ENCODE assay signal across 26 mouse cellular contexts in the genomic region with DNA sequence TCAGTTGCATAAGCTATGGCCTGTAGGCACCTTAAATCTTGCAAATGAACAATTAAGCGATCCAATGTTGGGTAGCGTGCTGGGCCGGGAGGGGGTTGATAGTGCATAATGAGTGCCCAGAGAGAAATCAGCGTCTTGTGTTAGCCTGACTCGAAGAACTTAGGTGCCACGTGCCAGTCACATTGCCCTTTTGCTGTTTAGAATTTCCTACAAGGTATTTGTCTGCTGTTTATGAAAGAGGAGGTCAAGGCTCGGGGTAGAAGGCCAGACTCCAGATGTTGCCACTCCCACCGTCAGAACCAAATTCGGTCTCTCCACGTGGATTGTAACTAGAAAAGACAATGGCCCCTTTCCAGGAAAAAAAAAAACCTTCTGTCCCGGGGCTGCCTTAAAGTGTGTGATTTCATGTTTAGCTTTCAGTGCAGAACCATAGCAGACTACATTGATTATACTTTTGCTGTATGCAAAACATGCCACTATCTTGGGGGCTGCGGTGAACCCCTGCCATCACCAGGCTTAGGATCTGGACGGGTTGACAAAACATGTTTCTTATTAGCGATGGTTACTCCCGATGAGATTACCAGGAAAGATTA. TPM values are rescaled to one million over a fixed set of nuclear protein-coding genes. Genes with fewer than 3 reads are reported as not detected.
DNase-seq lines count a peak whose midpoint lies in the region; ATAC-seq and TF ChIP-seq lines count a peak whose summit lies in the region.
"Had no signal": no experiment of that assay in that cellular context is flagged by ENCODE, and none has a peak within 500 bp of the region (broad histone marks: within the 10 kb centered on the region; RNA-seq: fewer than 3 reads in every experiment).

No protein-coding gene starts in this region.

- ATAC-seq in embryonic facial prominence, embryonic 14.5 days (ENCODE audit: low read depth) = no peak
- ATAC-seq in forebrain, postnatal 0 days = no peak
- ATAC-seq: activated CD4-positive, CD25-positive, alpha-beta regulatory T cell, adult 4 months; forebrain, embryonic 13.5 days; hindbrain, embryonic 16.5 days; inflammation-experienced regulatory T-cells, adult 6 months; intestine, postnatal 0 days; Patski had no signal

- peak; percentile 45 for DNase-seq in embryo, embryonic 10 days (ENCODE audit: low spot score)
- no peak for DNase-seq in embryo, embryonic 9.5 days (ENCODE audit: extremely low spot score)
- peak; percentile 40 for DNase-seq in embryo, embryonic 11 days
- peak; percentile 54 for DNase-seq in embryonic facial prominence, embryonic 14.5 days (ENCODE audit: low spot score)
- DNase-seq in limb, embryonic 10.5 days (ENCODE audit: low spot score) = peak; percentile 57
- no peak for DNase-seq in forebrain, postnatal 0 days
- no peak for DNase-seq in frontal cortex, postnatal 36 days (ENCODE audit: low spot score in 2 of 2)
- DNase-seq in cerebellum, postnatal 4 days (ENCODE audit: low spot score in 2 of 2) = no peak
- DNase-seq: adrenal gland, postnatal 36 days; cerebellum, adult 2 months; cerebellum, postnatal 10 days; gastrocnemius, postnatal 10 days; heart, adult 2 months; heart, postnatal 14 days; kidney, adult 8-10 months had no signal

- peaks cover 5% of the 10 kb centered on the region; the same call in 1 of the 2 replicates for H3K9me3 ChIP-seq in embryonic facial prominence, embryonic 14.5 days (ENCODE audit: control insufficient read depth, low read length)
- H3K9me3 ChIP-seq in limb, embryonic 10.5 days (replicated peaks) = no peaks in the 10 kb centered on the region
- no peaks in the 10 kb centered on the region for H3K9me3 ChIP-seq in forebrain, postnatal 0 days (ENCODE audit: low read length)
- H3K9me3 ChIP-seq: embryonic facial prominence, embryonic 15.5 days; heart, embryonic 15.5 days had no signal

- H3K36me3 ChIP-seq in embryonic facial prominence, embryonic 14.5 days (ENCODE audit: control insufficient read depth, insufficient read depth, low read length) = no peaks in the 10 kb centered on the region
- no peaks in the 10 kb centered on the region for H3K36me3 ChIP-seq in limb, embryonic 10.5 days
- no peaks in the 10 kb centered on the region for H3K36me3 ChIP-seq in forebrain, postnatal 0 days (ENCODE audit: insufficient read depth)
- H3K36me3 ChIP-seq: embryonic facial prominence, embryonic 15.5 days; heart, embryonic 15.5 days had no signal

- H3K9ac ChIP-seq in embryonic facial prominence, embryonic 14.5 days (ENCODE audit: low read depth, low read length) = no peak overlapping the region
- no peak overlapping the region for H3K9ac ChIP-seq in forebrain, postnatal 0 days
- H3K9ac ChIP-seq: embryonic facial prominence, embryonic 15.5 days; forebrain, embryonic 13.5 days; heart, embryonic 15.5 days had no signal

- H3K4me1 ChIP-seq in embryonic facial prominence, embryonic 14.5 days (ENCODE audit: control insufficient read depth, insufficient read depth, low read length) = peaks cover 14% of the 10 kb centered on the region
- H3K4me1 ChIP-seq in limb, embryonic 10.5 days = peaks cover 15% of the 10 kb centered on the region
- H3K4me1 ChIP-seq in forebrain, postnatal 0 days (ENCODE audit: insufficient read depth) = no peaks in the 10 kb centered on the region
- H3K4me1 ChIP-seq: forebrain, embryonic 13.5 days; heart, embryonic 15.5 days had no signal

- TF ChIP-seq CTCF in forebrain, postnatal 0 days (IDR thresholded peaks at IDR 0.05; ENCODE audit: low read depth) = no peak

- 35% methylated on average over 15 of the region's 15 CpGs for WGBS in embryonic facial prominence, embryonic 14.5 days
- WGBS in limb, embryonic 10.5 days = 49% methylated on average over 15 of the region's 15 CpGs
- 75% methylated on average over 15 of the region's 15 CpGs for WGBS in forebrain, postnatal 0 days

- no peaks in the 10 kb centered on the region for H3K27me3 ChIP-seq in embryonic facial prominence, embryonic 14.5 days (replicated peaks; ENCODE audit: control insufficient read depth, insufficient read depth, low read length)
- no peaks in the 10 kb centered on the region for H3K27me3 ChIP-seq in limb, embryonic 10.5 days (ENCODE audit: low read depth, poor library complexity, severe bottlenecking)
- H3K27me3 ChIP-seq in forebrain, postnatal 0 days (ENCODE audit: insufficient read depth, low read length) = no peaks in the 10 kb centered on the region
- H3K27me3 ChIP-seq: embryonic facial prominence, embryonic 15.5 days; forebrain, embryonic 13.5 days; heart, embryonic 15.5 days had no signal

- H3K4me2 ChIP-seq in embryonic facial prominence, embryonic 14.5 days (ENCODE audit: low read depth, low read length) = no peak overlapping the region
- no peak overlapping the region for H3K4me2 ChIP-seq in forebrain, postnatal 0 days (ENCODE audit: low read depth)
- H3K4me2 ChIP-seq: embryonic facial prominence, embryonic 15.5 days; forebrain, embryonic 13.5 days; heart, embryonic 11.5 days; heart, embryonic 15.5 days had no signal

- no peak overlapping the region for H3K27ac ChIP-seq in embryonic facial prominence, embryonic 14.5 days (replicated peaks; ENCODE audit: low read depth, low read length)
- peak overlapping the region; percentile 23; the same call in 1 of the 2 replicates for H3K27ac ChIP-seq in limb, embryonic 10.5 days
- H3K27ac ChIP-seq in forebrain, postnatal 0 days (ENCODE audit: low read depth, low read length) = no peak overlapping the region
- H3K27ac ChIP-seq: embryonic facial prominence, embryonic 15.5 days; forebrain, embryonic 13.5 days; heart, adult 2 months; heart, embryonic 15.5 days had no signal

- no peak overlapping the region for H3K4me3 ChIP-seq in embryonic facial prominence, embryonic 14.5 days (ENCODE audit: low read depth, low read length)
- H3K4me3 ChIP-seq in limb, embryonic 10.5 days = no peak overlapping the region
- no peak overlapping the region for H3K4me3 ChIP-seq in forebrain, postnatal 0 days (ENCODE audit: low read depth, low read length)
- H3K4me3 ChIP-seq: embryonic facial prominence, embryonic 15.5 days; forebrain, embryonic 13.5 days; heart, adult 2 months; heart, embryonic 15.5 days had no signal

RNA-seq across cellular contexts. Expression of a gene that starts 11.0 kb away (rescaled TPM):
- 605 and 677 TPM in 2 replicates for polyA plus RNA-seq in embryonic facial prominence, embryonic 14.5 days (2014; fragmentation: Nextera tagmentation; extraction: Ambion mirVana)
- polyA plus RNA-seq in limb, embryonic 10.5 days (2016; fragmentation: Nextera tagmentation; extraction: Ambion mirVana) = 63.6 and 92.5 TPM in 2 replicates
- 13.8 and 26.3 TPM in 2 replicates for total RNA-seq in forebrain, postnatal 0 days (2014; rRNA removed)
- polyA plus RNA-seq in forebrain, postnatal 0 days (2015; fragmentation: Nextera tagmentation; extraction: Ambion mirVana) = 20.1 and 24.2 TPM in 2 replicates
- total RNA-seq: common myeloid progenitor, adult 5-6 weeks; MEL had no signal

Comparison
In these comparisons a context has a peak if more than half of its experiments do, and no peak if none do; other contexts are left out.
1. DNase-seq: peak in embryo, embryonic 10 days (single experiment), embryo, embryonic 11 days (single experiment), embryonic facial prominence, embryonic 14.5 days (single experiment) and limb, embryonic 10.5 days (single experiment); none in embryo, embryonic 9.5 days (single experiment), forebrain, postnatal 0 days (single experiment), frontal cortex, postnatal 36 days (0 of 2) and cerebellum, postnatal 4 days (0 of 2).